Mouse (Mus musculus): ENCODE measurements around the gene Gpr182. TPM values are rescaled to one million over a fixed set of nuclear protein-coding genes. Genes with fewer than 3 reads are reported as not detected.
"Not testable (repeated sequence)": the region's sequence is repeated elsewhere in the genome, so short reads cannot be mapped to it uniquely, and the experiment has no call there.

The Gpr182 gene
- 22.5 and 28.8 TPM in 2 replicates for polyA plus RNA-seq (2012; rRNA removed)

DNA sequence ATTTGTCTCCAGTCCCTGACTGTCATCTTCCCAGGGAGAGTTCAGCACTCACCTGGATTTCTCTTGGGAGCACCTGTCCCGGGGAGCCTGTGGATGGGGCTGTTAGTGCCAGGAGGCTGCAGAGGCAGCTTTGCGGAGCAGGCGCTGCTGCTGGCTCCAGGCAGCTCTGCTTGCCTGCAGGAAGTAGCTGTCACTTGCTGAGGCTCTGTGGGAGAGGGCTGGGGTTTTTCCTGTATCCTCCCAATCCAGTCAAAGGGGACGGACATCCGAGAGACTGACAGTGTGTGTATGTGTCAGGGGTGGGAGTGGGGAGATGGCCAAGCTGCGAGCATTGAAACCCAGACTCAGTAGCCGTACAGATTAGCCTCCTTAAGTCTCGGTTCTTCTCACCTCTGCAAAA is at the start of gene Gpr182:
Gene Gpr182 (minus strand): TSS at position 185 of the 400 bp plus-strand sequence.
- 68% methylated on average over 8 of the region's 8 CpGs for WGBS
- DNase-seq (ENCODE audit: low read depth in 1 of 2, low spot score in 2 of 2) = no peak
- H3K36me3 ChIP-seq (ENCODE audit: control insufficient read depth, insufficient read depth, low read length) = 0 out of 2 replicates have a peak, but pooled peaks cover 3% of the 10 kb centered on the region
- TF ChIP-seq POLR2A (IDR thresholded peaks at IDR 0.05; ENCODE audit: low read depth, low read length) = no peak
- no peak for TF ChIP-seq CTCF (IDR thresholded peaks at IDR 0.05; ENCODE audit: extremely low read depth, insufficient read depth, insufficient read length, insufficient replicate concordance)
- peak within 1 kb of the TSS; percentile 21; the same call in 1 of the 2 replicates for H3K4me3 ChIP-seq (ENCODE audit: extremely low read depth, insufficient read depth, insufficient read length)
- no peaks in the 10 kb centered on the region for H3K4me1 ChIP-seq (ENCODE audit: control insufficient read depth, insufficient read depth, insufficient read length)
- H3K27ac ChIP-seq (ENCODE audit: insufficient read depth, low read length) = no peak within 1 kb of the TSS; the same call in 1 of the 2 replicates
- no peaks in the 10 kb centered on the region for H3K27me3 ChIP-seq (ENCODE audit: control insufficient read depth, insufficient read depth, low read length)

DNA sequence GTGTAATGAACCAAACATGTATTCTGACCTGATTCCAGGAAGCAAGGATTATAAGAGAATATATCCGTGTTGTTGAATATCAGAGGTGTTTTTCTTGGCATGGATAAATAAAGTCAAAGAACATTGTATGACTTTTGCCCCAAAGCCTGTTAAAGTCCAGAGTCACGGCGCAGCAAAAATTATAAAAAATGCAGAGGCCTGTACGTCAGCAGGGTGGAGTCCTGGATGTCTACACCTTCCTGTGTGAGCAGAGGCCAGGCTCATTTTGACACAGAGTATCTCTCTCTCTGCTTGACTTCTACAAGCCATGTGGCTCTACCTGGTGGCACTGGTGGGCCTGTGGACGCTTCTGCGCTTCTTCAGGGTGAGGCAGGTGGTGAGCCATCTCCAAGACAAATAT is 49.4 kb upstream of the Gpr182 start, which contains the start of gene Rdh16:
Gene Rdh16 (plus strand): TSS at position 262 of the 400 bp plus-strand sequence.
- H3K27me3 ChIP-seq (ENCODE audit: control insufficient read depth, insufficient read depth, low read length) = no peaks in the 10 kb centered on the region

DNA sequence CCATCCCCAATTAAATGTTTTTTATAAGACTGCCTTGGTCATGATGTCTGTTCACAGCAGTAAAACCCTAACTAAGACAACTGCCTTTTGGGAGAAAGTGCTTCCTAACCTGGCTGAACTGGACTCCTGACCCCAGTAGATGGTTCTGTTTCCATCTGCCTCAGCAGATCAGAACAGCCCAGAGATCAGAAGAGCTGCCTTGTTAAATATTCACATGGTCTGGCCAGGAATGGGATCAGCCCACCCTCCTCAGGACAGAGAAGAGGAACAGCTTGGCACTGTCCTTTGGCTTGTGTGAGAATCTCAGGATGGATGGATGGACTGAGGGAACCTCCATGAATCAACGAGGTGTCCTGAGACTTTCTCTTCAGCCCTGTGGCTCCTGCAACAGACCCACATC is 47.8 kb upstream of the Gpr182 start:
- 74% methylated on average over 1 of the region's 1 CpGs for WGBS
- DNase-seq (ENCODE audit: low read depth in 1 of 2, low spot score in 2 of 2) = no peak

More for the DNA sequence above, 49.4 kb upstream of the Gpr182 start, which contains the start of gene Rdh16:
- no peaks in the 10 kb centered on the region for H3K4me1 ChIP-seq (ENCODE audit: control insufficient read depth, insufficient read depth, insufficient read length)
- DNase-seq (ENCODE audit: low read depth in 1 of 2, low spot score in 2 of 2) = no peak
- H3K4me3 ChIP-seq (ENCODE audit: extremely low read depth, insufficient read depth, insufficient read length) = no peak within 1 kb of the TSS
- H3K36me3 ChIP-seq (ENCODE audit: control insufficient read depth, insufficient read depth, low read length) = no peaks in the 10 kb centered on the region
- TF ChIP-seq POLR2A (IDR thresholded peaks at IDR 0.05; ENCODE audit: low read depth, low read length) (no peak), CTCF (IDR thresholded peaks at IDR 0.05; ENCODE audit: extremely low read depth, insufficient read depth, insufficient read length, insufficient replicate concordance) (no peak)
- H3K27ac ChIP-seq (ENCODE audit: insufficient read depth, low read length) = no peak within 1 kb of the TSS
- 90% methylated on average over 6 of the region's 6 CpGs for WGBS

DNA sequence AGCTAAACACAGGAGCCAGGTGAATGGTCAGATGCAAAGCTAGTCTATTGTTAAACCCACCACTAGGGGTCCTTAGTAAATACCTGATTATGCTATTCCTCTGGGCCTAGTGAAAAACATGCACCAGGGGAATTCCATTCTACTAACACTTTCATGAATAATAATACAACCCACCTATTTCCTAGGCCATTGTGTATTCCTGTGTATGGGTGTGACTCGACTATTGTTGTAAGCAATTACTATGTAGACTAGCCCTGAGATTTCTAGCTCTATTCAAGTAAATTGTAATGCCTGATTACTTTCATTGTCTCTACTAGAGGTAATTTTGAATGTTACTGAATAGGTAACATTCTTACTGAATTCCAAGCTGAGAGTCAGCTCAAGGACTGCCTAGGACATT is 33.9 kb upstream of the Gpr182 start:
- not testable (repeated sequence) for H3K27ac ChIP-seq (ENCODE audit: insufficient read depth, low read length); H3K4me1 ChIP-seq (ENCODE audit: control insufficient read depth, insufficient read depth, insufficient read length); H3K4me3 ChIP-seq (ENCODE audit: extremely low read depth, insufficient read depth, insufficient read length); H3K27me3 ChIP-seq (ENCODE audit: control insufficient read depth, insufficient read depth, low read length); H3K36me3 ChIP-seq (ENCODE audit: control insufficient read depth, insufficient read depth, low read length); DNase-seq (ENCODE audit: low read depth in 1 of 2, low spot score in 2 of 2)
- 90% methylated on average over 1 of the region's 1 CpGs for WGBS

More for the DNA sequence above, 47.8 kb upstream of the Gpr182 start:
- no peak overlapping the region for H3K27ac ChIP-seq (ENCODE audit: insufficient read depth, low read length)
- no peaks in the 10 kb centered on the region for H3K27me3 ChIP-seq (ENCODE audit: control insufficient read depth, insufficient read depth, low read length)
- H3K4me3 ChIP-seq (ENCODE audit: extremely low read depth, insufficient read depth, insufficient read length) = no peak overlapping the region
- TF ChIP-seq CTCF (IDR thresholded peaks at IDR 0.05; ENCODE audit: extremely low read depth, insufficient read depth, insufficient read length, insufficient replicate concordance) (no peak), POLR2A (IDR thresholded peaks at IDR 0.05; ENCODE audit: low read depth, low read length) (no peak)
- H3K36me3 ChIP-seq (ENCODE audit: control insufficient read depth, insufficient read depth, low read length) = no peaks in the 10 kb centered on the region
- H3K4me1 ChIP-seq (ENCODE audit: control insufficient read depth, insufficient read depth, insufficient read length) = no peaks in the 10 kb centered on the region

GRCm38 (mm10) chr10:127782321-127782720 is 30.8 kb upstream of the Gpr182 start:
- not testable (repeated sequence) for H3K36me3 ChIP-seq (ENCODE audit: control insufficient read depth, insufficient read depth, low read length); DNase-seq (ENCODE audit: low read depth in 1 of 2, low spot score in 2 of 2); H3K4me1 ChIP-seq (ENCODE audit: control insufficient read depth, insufficient read depth, insufficient read length); H3K27me3 ChIP-seq (ENCODE audit: control insufficient read depth, insufficient read depth, low read length); H3K27ac ChIP-seq (ENCODE audit: insufficient read depth, low read length); H3K4me3 ChIP-seq (ENCODE audit: extremely low read depth, insufficient read depth, insufficient read length)
- 95% methylated on average over 17 of the region's 17 CpGs for WGBS

GRCm38 (mm10) chr10:127776011-127776410 is 24.5 kb upstream of the Gpr182 start, which contains the start of gene Rdh9:
Gene Rdh9, plus strand, starts transcription at chr10:127776386.
- H3K4me1 ChIP-seq (ENCODE audit: control insufficient read depth, insufficient read depth, insufficient read length) = no peaks in the 10 kb centered on the region
- H3K27ac ChIP-seq (ENCODE audit: insufficient read depth, low read length) = no peak within 1 kb of the TSS
- no peaks in the 10 kb centered on the region for H3K27me3 ChIP-seq (ENCODE audit: control insufficient read depth, insufficient read depth, low read length)
- TF ChIP-seq CTCF (IDR thresholded peaks at IDR 0.05; ENCODE audit: extremely low read depth, insufficient read depth, insufficient read length, insufficient replicate concordance) = no peak
- TF ChIP-seq POLR2A (IDR thresholded peaks at IDR 0.05; ENCODE audit: low read depth, low read length) = no peak
- no peaks in the 10 kb centered on the region for H3K36me3 ChIP-seq (ENCODE audit: control insufficient read depth, insufficient read depth, low read length)
- no peak within 1 kb of the TSS for H3K4me3 ChIP-seq (ENCODE audit: extremely low read depth, insufficient read depth, insufficient read length)
- WGBS = 65% methylated on average over 2 of the region's 2 CpGs
- DNase-seq (ENCODE audit: low read depth in 1 of 2, low spot score in 2 of 2) = no peak

GRCm38 (mm10) chr10:127766564-127766963 is 15.0 kb upstream of the Gpr182 start:
- Histone ChIP-seq H3K4me1 (ENCODE audit: control insufficient read depth, insufficient read depth, insufficient read length) (no peaks in the 10 kb centered on the region), H3K4me3 (ENCODE audit: extremely low read depth, insufficient read depth, insufficient read length) (no peak overlapping the region), H3K36me3 (ENCODE audit: control insufficient read depth, insufficient read depth, low read length) (no peaks in the 10 kb centered on the region), H3K27ac (ENCODE audit: insufficient read depth, low read length) (no peak overlapping the region), H3K27me3 (ENCODE audit: control insufficient read depth, insufficient read depth, low read length) (no peaks in the 10 kb centered on the region)
- WGBS = 87% methylated on average over 1 of the region's 1 CpGs
- no peak for DNase-seq (ENCODE audit: low read depth in 1 of 2, low spot score in 2 of 2)
- TF ChIP-seq CTCF (IDR thresholded peaks at IDR 0.05; ENCODE audit: extremely low read depth, insufficient read depth, insufficient read length, insufficient replicate concordance) (no peak), POLR2A (IDR thresholded peaks at IDR 0.05; ENCODE audit: low read depth, low read length) (no peak)
